Mouse (Mus musculus): ENCODE measurements around the gene Zfp72. TPM values are rescaled to one million over a fixed set of nuclear protein-coding genes. Genes with fewer than 3 reads are reported as not detected.

Zfp72 gene
- polyA plus RNA-seq (2015; fragmentation: Nextera tagmentation; extraction: Ambion mirVana) = 9.0 and 9.6 TPM in 2 replicates

- 3% methylated on average over 14 of the region's 14 CpGs for WGBS
- Histone ChIP-seq H3K9me3 (no peaks in the 10 kb centered on the region), H3K27ac (peak within 1 kb of the TSS; percentile 56; the same call in 1 of the 2 replicates), H3K9ac (peak within 1 kb of the TSS; percentile 68), H3K4me1 (peaks cover 8% of the 10 kb centered on the region), H3K27me3 (replicated peaks) (no peaks in the 10 kb centered on the region), H3K4me2 (peak within 1 kb of the TSS; percentile 68), H3K36me3 (replicated peaks) (no peaks in the 10 kb centered on the region), H3K4me3 (peak within 1 kb of the TSS; percentile 69)
- peak; percentile 97 for ATAC-seq (replicated peaks)
These were observed at the start of gene Zfp72 for GRCm38 (mm10) chr13:74390371-74390990. TSS of gene Zfp72 (minus strand) at chr13:74390836.

- H3K27me3 ChIP-seq (replicated peaks) = no peaks in the 10 kb centered on the region
- no peak overlapping the region for H3K27ac ChIP-seq
- H3K4me3 ChIP-seq = no peak overlapping the region
- 28% methylated on average over 19 of the region's 19 CpGs for WGBS
- H3K36me3 ChIP-seq (replicated peaks) = peaks cover 27% of the 10 kb centered on the region
- H3K9ac ChIP-seq = no peak overlapping the region
- ATAC-seq (replicated peaks) = no peak
- H3K4me1 ChIP-seq = no peaks in the 10 kb centered on the region
- peaks cover 24% of the 10 kb centered on the region for H3K9me3 ChIP-seq
- H3K4me2 ChIP-seq = no peak overlapping the region
These were observed 49.3 kb upstream of the Zfp72 start for GRCm38 (mm10) chr13:74439895-74440294.

- no peak for ATAC-seq (replicated peaks)
- H3K4me2 ChIP-seq = peak within 1 kb of the TSS; percentile 17; the same call in 1 of the 2 replicates
- 11% methylated on average over 11 of the region's 11 CpGs for WGBS
These were observed 8.7 kb upstream of the Zfp72 start, which contains the start of gene Ftl1-ps1 for GRCm38 (mm10) chr13:74399298-74399839. TSS of gene Ftl1-ps1 (plus strand) at chr13:74399694.

GRCm38 (mm10) chr13:74391156-74391555 lies 520 bp upstream of the Zfp72 start:
- no peak overlapping the region for H3K4me3 ChIP-seq
- H3K9ac ChIP-seq = no peak overlapping the region
- H3K9me3 ChIP-seq = no peaks in the 10 kb centered on the region
- peaks cover 8% of the 10 kb centered on the region for H3K4me1 ChIP-seq
- H3K27ac ChIP-seq = no peak overlapping the region
- no peak overlapping the region for H3K4me2 ChIP-seq
- 81% methylated on average over 2 of the region's 2 CpGs for WGBS
- peak; percentile 46 for ATAC-seq (replicated peaks)
- no peaks in the 10 kb centered on the region for H3K27me3 ChIP-seq (replicated peaks)
- no peaks in the 10 kb centered on the region for H3K36me3 ChIP-seq (replicated peaks)

More at GRCm38 (mm10) chr13:74399298-74399839, 8.7 kb upstream of the Zfp72 start, which contains the start of gene Ftl1-ps1:
- H3K27me3 ChIP-seq (replicated peaks) = no peaks in the 10 kb centered on the region
- no peaks in the 10 kb centered on the region for H3K4me1 ChIP-seq
- H3K36me3 ChIP-seq (replicated peaks) = no peaks in the 10 kb centered on the region
- H3K27ac ChIP-seq = no peak within 1 kb of the TSS
- no peak within 1 kb of the TSS for H3K4me3 ChIP-seq
- H3K9ac ChIP-seq = no peak within 1 kb of the TSS
- H3K9me3 ChIP-seq = no peaks in the 10 kb centered on the region

GRCm38 (mm10) chr13:74389730-74390129 lies 906 bp downstream of the Zfp72 start:
- 66% methylated on average over 6 of the region's 6 CpGs for WGBS
- ATAC-seq (replicated peaks) = peak; percentile 37; the same call in 1 of the 2 replicates
- no peaks in the 10 kb centered on the region for H3K27me3 ChIP-seq (replicated peaks)
- H3K36me3 ChIP-seq (replicated peaks) = no peaks in the 10 kb centered on the region
- H3K27ac ChIP-seq = no peak overlapping the region
- H3K4me3 ChIP-seq = peak overlapping the region; percentile 69
- H3K4me1 ChIP-seq = peaks cover 8% of the 10 kb centered on the region
- H3K4me2 ChIP-seq = peak overlapping the region; percentile 68
- H3K9ac ChIP-seq = no peak overlapping the region; the same call in 1 of the 2 replicates
- no peaks in the 10 kb centered on the region for H3K9me3 ChIP-seq

GRCm38 (mm10) chr13:74382289-74382688 lies 8.3 kb downstream of the Zfp72 start:
- Histone ChIP-seq H3K4me3 (no peak overlapping the region), H3K4me2 (no peak overlapping the region), H3K36me3 (replicated peaks) (no peaks in the 10 kb centered on the region), H3K9ac (no peak overlapping the region), H3K27ac (no peak overlapping the region), H3K27me3 (replicated peaks) (no peaks in the 10 kb centered on the region), H3K4me1 (no peaks in the 10 kb centered on the region), H3K9me3 (no peaks in the 10 kb centered on the region)
- WGBS = 61% methylated on average over 3 of the region's 3 CpGs
- no peak for ATAC-seq (replicated peaks)

- Histone ChIP-seq H3K27me3 (replicated peaks) (no peaks in the 10 kb centered on the region), H3K27ac (no peak overlapping the region), H3K9me3 (no peaks in the 10 kb centered on the region), H3K4me1 (no peaks in the 10 kb centered on the region), H3K36me3 (replicated peaks) (no peaks in the 10 kb centered on the region), H3K4me2 (no peak overlapping the region), H3K9ac (no peak overlapping the region), H3K4me3 (no peak overlapping the region)
- WGBS = 79% methylated on average over 10 of the region's 10 CpGs
- no peak for ATAC-seq (replicated peaks)
These were observed 8.9 kb downstream of the Zfp72 start for GRCm38 (mm10) chr13:74381533-74382276.

GRCm38 (mm10) chr13:74363859-74364235 lies 26.8 kb downstream of the Zfp72 start, which contains the start of gene Lrrc14b:
TSS of gene Lrrc14b (minus strand) at chr13:74364005.
- Histone ChIP-seq H3K4me2 (no peak within 1 kb of the TSS), H3K9me3 (no peaks in the 10 kb centered on the region), H3K4me1 (no peaks in the 10 kb centered on the region), H3K4me3 (no peak within 1 kb of the TSS), H3K9ac (no peak within 1 kb of the TSS), H3K36me3 (replicated peaks) (peaks cover 11% of the 10 kb centered on the region; the same call in 1 of the 2 replicates), H3K27ac (no peak within 1 kb of the TSS), H3K27me3 (replicated peaks) (no peaks in the 10 kb centered on the region)
- no peak for ATAC-seq (replicated peaks)
- WGBS = 73% methylated on average over 8 of the region's 8 CpGs

GRCm38 (mm10) chr13:74363176-74363858 lies 27.3 kb downstream of the Zfp72 start:
- ATAC-seq (replicated peaks) = peak; percentile 43
- Histone ChIP-seq H3K4me3 (no peak overlapping the region), H3K27me3 (replicated peaks) (no peaks in the 10 kb centered on the region), H3K27ac (no peak overlapping the region), H3K36me3 (replicated peaks) (peaks cover 11% of the 10 kb centered on the region; the same call in 1 of the 2 replicates), H3K4me2 (no peak overlapping the region), H3K9me3 (no peaks in the 10 kb centered on the region), H3K4me1 (no peaks in the 10 kb centered on the region), H3K9ac (no peak overlapping the region)
- 91% methylated on average over 13 of the region's 13 CpGs for WGBS

- ATAC-seq (replicated peaks) = no peak
- Histone ChIP-seq H3K36me3 (replicated peaks) (peaks cover 11% of the 10 kb centered on the region; the same call in 1 of the 2 replicates), H3K4me1 (no peaks in the 10 kb centered on the region), H3K9me3 (no peaks in the 10 kb centered on the region), H3K4me2 (no peak overlapping the region), H3K27me3 (replicated peaks) (no peaks in the 10 kb centered on the region), H3K27ac (no peak overlapping the region), H3K4me3 (no peak overlapping the region), H3K9ac (no peak overlapping the region)
- WGBS = 74% methylated on average over 2 of the region's 2 CpGs
These were observed 28.4 kb downstream of the Zfp72 start for GRCm38 (mm10) chr13:74362218-74362617.

GRCm38 (mm10) chr13:74356491-74356890 lies 34.1 kb downstream of the Zfp72 start:
- no peak overlapping the region for H3K4me3 ChIP-seq
- no peak overlapping the region for H3K27ac ChIP-seq
- H3K36me3 ChIP-seq (replicated peaks) = peaks cover 29% of the 10 kb centered on the region
- no peak overlapping the region for H3K9ac ChIP-seq
- H3K4me2 ChIP-seq = no peak overlapping the region
- no peak for ATAC-seq (replicated peaks)
- no peaks in the 10 kb centered on the region for H3K27me3 ChIP-seq (replicated peaks)
- no peaks in the 10 kb centered on the region for H3K4me1 ChIP-seq
- no peaks in the 10 kb centered on the region for H3K9me3 ChIP-seq
- WGBS = 95% methylated on average over 13 of the region's 13 CpGs

GRCm38 (mm10) chr13:74350435-74350906 lies 40.2 kb downstream of the Zfp72 start:
- Histone ChIP-seq H3K9me3 (no peaks in the 10 kb centered on the region), H3K27ac (peak overlapping the region; percentile 85), H3K27me3 (replicated peaks) (no peaks in the 10 kb centered on the region), H3K36me3 (replicated peaks) (0 out of 2 replicates have a peak, but pooled peaks cover 3% of the 10 kb centered on the region), H3K4me2 (peak overlapping the region; percentile 58), H3K9ac (peak overlapping the region; percentile 85), H3K4me3 (peak overlapping the region; percentile 91), H3K4me1 (peaks cover 21% of the 10 kb centered on the region)
- WGBS = under 1% methylated on average over 15 of the region's 15 CpGs
- ATAC-seq (replicated peaks) = peak; percentile 68
